Mouse (Mus musculus): ENCODE results near the gene Kntc1. TPM values are rescaled to one million over a fixed set of nuclear protein-coding genes. Genes with fewer than 3 reads are reported as not detected.
A peak's percentile ranks its signal among the peaks of the same experiment; 100 is the strongest.

Gene Kntc1
- polyA plus RNA-seq, 1 experiment from 2014 or later: 23.9 TPM

- 80% methylated on average over 14 of the region's 14 CpGs for whole genome bisulfite sequencing (ENCODE audit: insufficient replicate concordance)
These were observed 94.8 kb downstream of the Kntc1 start for GRCm38 (mm10) chr5:123844316-123844715.

GRCm38 (mm10) chr5:123851398-123851797, 101.9 kb downstream of the Kntc1 start:
- H3K4me2 ChIP-seq (ENCODE audit: low read depth, low read length): no peak overlapping the region
- no peaks in the 10 kb centered on the region for H3K9me3 ChIP-seq (replicated peaks; ENCODE audit: control insufficient read depth, low read length)
- H3K27me3 ChIP-seq (ENCODE audit: control insufficient read depth, insufficient read depth, low read depth, low read length): no peaks in the 10 kb centered on the region
- H3K9ac ChIP-seq (ENCODE audit: low read depth, low read length): no peak overlapping the region
- H3K36me3 ChIP-seq (ENCODE audit: control insufficient read depth, insufficient read depth): no peaks in the 10 kb centered on the region
- 11% methylated on average over 2 of the region's 2 CpGs for WGBS (ENCODE audit: insufficient replicate concordance)
- H3K27ac ChIP-seq (ENCODE audit: low read length): no peak overlapping the region
- ATAC-seq (ENCODE audit: low read depth): no peak
- no peaks in the 10 kb centered on the region; the same call in 1 of the 2 replicates for H3K4me1 ChIP-seq (ENCODE audit: control insufficient read depth, low read depth, low read length)
- H3K4me3 ChIP-seq (ENCODE audit: low read depth, low read length): no peak overlapping the region

More at GRCm38 (mm10) chr5:123844316-123844715, 94.8 kb downstream of the Kntc1 start:
- H3K27me3 ChIP-seq (ENCODE audit: control insufficient read depth, insufficient read depth, low read depth, low read length): no peaks in the 10 kb centered on the region
- no peak overlapping the region for H3K9ac ChIP-seq (ENCODE audit: low read depth, low read length)
- no peaks in the 10 kb centered on the region for H3K9me3 ChIP-seq (replicated peaks; ENCODE audit: control insufficient read depth, low read length)
- no peak overlapping the region for H3K4me3 ChIP-seq (ENCODE audit: low read depth, low read length)
- ATAC-seq (ENCODE audit: low read depth): no peak
- peaks cover 7% of the 10 kb centered on the region for H3K4me1 ChIP-seq (ENCODE audit: control insufficient read depth, low read depth, low read length)
- H3K4me2 ChIP-seq (ENCODE audit: low read depth, low read length): no peak overlapping the region
- no peaks in the 10 kb centered on the region for H3K36me3 ChIP-seq (ENCODE audit: control insufficient read depth, insufficient read depth)
- no peak overlapping the region for H3K27ac ChIP-seq (ENCODE audit: low read length)

GRCm38 (mm10) chr5:123853877-123854504, 104.5 kb downstream of the Kntc1 start:
- Histone ChIP-seq H3K9me3 (replicated peaks; ENCODE audit: control insufficient read depth, low read length) (no peaks in the 10 kb centered on the region), H3K9ac (ENCODE audit: low read depth, low read length) (no peak overlapping the region), H3K27ac (ENCODE audit: low read length) (0 out of 2 replicates have a peak overlapping the region, but pooled peaks have one; percentile 29), H3K36me3 (ENCODE audit: control insufficient read depth, insufficient read depth) (no peaks in the 10 kb centered on the region), H3K4me2 (ENCODE audit: low read depth, low read length) (peak overlapping the region; percentile 25), H3K4me1 (ENCODE audit: control insufficient read depth, low read depth, low read length) (no peaks in the 10 kb centered on the region; the same call in 1 of the 2 replicates), H3K4me3 (ENCODE audit: low read depth, low read length) (no peak overlapping the region), H3K27me3 (ENCODE audit: control insufficient read depth, insufficient read depth, low read depth, low read length) (no peaks in the 10 kb centered on the region)
- 66% methylated on average over 11 of the region's 11 CpGs for WGBS (ENCODE audit: insufficient replicate concordance)
- ATAC-seq (ENCODE audit: low read depth): peak; percentile 73

GRCm38 (mm10) chr5:123854511-123854910, 105.0 kb downstream of the Kntc1 start:
- Histone ChIP-seq H3K9me3 (replicated peaks; ENCODE audit: control insufficient read depth, low read length) (no peaks in the 10 kb centered on the region), H3K4me3 (ENCODE audit: low read depth, low read length) (no peak overlapping the region), H3K27me3 (ENCODE audit: control insufficient read depth, insufficient read depth, low read depth, low read length) (no peaks in the 10 kb centered on the region), H3K36me3 (ENCODE audit: control insufficient read depth, insufficient read depth) (no peaks in the 10 kb centered on the region), H3K4me1 (ENCODE audit: control insufficient read depth, low read depth, low read length) (no peaks in the 10 kb centered on the region; the same call in 1 of the 2 replicates), H3K4me2 (ENCODE audit: low read depth, low read length) (peak overlapping the region; percentile 25), H3K9ac (ENCODE audit: low read depth, low read length) (no peak overlapping the region), H3K27ac (ENCODE audit: low read length) (0 out of 2 replicates have a peak overlapping the region, but pooled peaks have one; percentile 29)
- peak; percentile 84 for ATAC-seq (ENCODE audit: low read depth)
- WGBS (ENCODE audit: insufficient replicate concordance): 65% methylated on average over 9 of the region's 9 CpGs

GRCm38 (mm10) chr5:123858798-123859197, 109.3 kb downstream of the Kntc1 start:
- 34% methylated on average over 11 of the region's 11 CpGs for WGBS (ENCODE audit: insufficient replicate concordance)
- no peak overlapping the region for H3K4me3 ChIP-seq (ENCODE audit: low read depth, low read length)
- H3K4me1 ChIP-seq (ENCODE audit: control insufficient read depth, low read depth, low read length): peaks cover 2% of the 10 kb centered on the region; the same call in 1 of the 2 replicates
- no peak for ATAC-seq (ENCODE audit: low read depth)
- H3K9ac ChIP-seq (ENCODE audit: low read depth, low read length): no peak overlapping the region
- no peaks in the 10 kb centered on the region for H3K27me3 ChIP-seq (ENCODE audit: control insufficient read depth, insufficient read depth, low read depth, low read length)
- H3K4me2 ChIP-seq (ENCODE audit: low read depth, low read length): no peak overlapping the region
- no peaks in the 10 kb centered on the region for H3K9me3 ChIP-seq (replicated peaks; ENCODE audit: control insufficient read depth, low read length)
- no peaks in the 10 kb centered on the region for H3K36me3 ChIP-seq (ENCODE audit: control insufficient read depth, insufficient read depth)
- H3K27ac ChIP-seq (ENCODE audit: low read length): no peak overlapping the region

- Histone ChIP-seq H3K4me2 (ENCODE audit: low read depth, low read length) (peak overlapping the region; percentile 31; the same call in 1 of the 2 replicates), H3K9me3 (replicated peaks; ENCODE audit: control insufficient read depth, low read length) (no peaks in the 10 kb centered on the region), H3K9ac (ENCODE audit: low read depth, low read length) (no peak overlapping the region), H3K4me1 (ENCODE audit: control insufficient read depth, low read depth, low read length) (peaks cover 2% of the 10 kb centered on the region; the same call in 1 of the 2 replicates), H3K36me3 (ENCODE audit: control insufficient read depth, insufficient read depth) (no peaks in the 10 kb centered on the region), H3K27ac (ENCODE audit: low read length) (peak overlapping the region; percentile 20; the same call in 1 of the 2 replicates), H3K4me3 (ENCODE audit: low read depth, low read length) (no peak overlapping the region), H3K27me3 (ENCODE audit: control insufficient read depth, insufficient read depth, low read depth, low read length) (0 out of 2 replicates have a peak, but pooled peaks cover 2% of the 10 kb centered on the region)
- WGBS (ENCODE audit: insufficient replicate concordance): 54% methylated on average over 15 of the region's 15 CpGs
- peak; percentile 19; the same call in 1 of the 2 replicates for ATAC-seq (ENCODE audit: low read depth)
These were observed 113.1 kb downstream of the Kntc1 start for GRCm38 (mm10) chr5:123862374-123863350.

GRCm38 (mm10) chr5:123863934-123864333, 114.4 kb downstream of the Kntc1 start:
- Histone ChIP-seq H3K36me3 (ENCODE audit: control insufficient read depth, insufficient read depth) (no peaks in the 10 kb centered on the region), H3K27ac (ENCODE audit: low read length) (no peak overlapping the region), H3K9ac (ENCODE audit: low read depth, low read length) (no peak overlapping the region), H3K27me3 (ENCODE audit: control insufficient read depth, insufficient read depth, low read depth, low read length) (0 out of 2 replicates have a peak, but pooled peaks cover 2% of the 10 kb centered on the region), H3K4me1 (ENCODE audit: control insufficient read depth, low read depth, low read length) (peaks cover 2% of the 10 kb centered on the region; the same call in 1 of the 2 replicates), H3K4me2 (ENCODE audit: low read depth, low read length) (no peak overlapping the region), H3K4me3 (ENCODE audit: low read depth, low read length) (no peak overlapping the region), H3K9me3 (replicated peaks; ENCODE audit: control insufficient read depth, low read length) (no peaks in the 10 kb centered on the region)
- WGBS (ENCODE audit: insufficient replicate concordance): 72% methylated on average over 14 of the region's 14 CpGs
- ATAC-seq (ENCODE audit: low read depth): no peak

GRCm38 (mm10) chr5:123865365-123865764, 115.8 kb downstream of the Kntc1 start, which contains the start of gene Hcar2:
Hcar2 (minus strand) TSS chr5:123865499.
- Histone ChIP-seq H3K27me3 (ENCODE audit: control insufficient read depth, insufficient read depth, low read depth, low read length) (0 out of 2 replicates have a peak, but pooled peaks cover 2% of the 10 kb centered on the region), H3K27ac (ENCODE audit: low read length) (no peak within 1 kb of the TSS), H3K9ac (ENCODE audit: low read depth, low read length) (no peak within 1 kb of the TSS), H3K4me3 (ENCODE audit: low read depth, low read length) (no peak within 1 kb of the TSS), H3K9me3 (replicated peaks; ENCODE audit: control insufficient read depth, low read length) (no peaks in the 10 kb centered on the region), H3K36me3 (ENCODE audit: control insufficient read depth, insufficient read depth) (no peaks in the 10 kb centered on the region), H3K4me2 (ENCODE audit: low read depth, low read length) (no peak within 1 kb of the TSS), H3K4me1 (ENCODE audit: control insufficient read depth, low read depth, low read length) (peaks cover 2% of the 10 kb centered on the region; the same call in 1 of the 2 replicates)
- 0 out of 2 replicates have a peak, but pooled peaks have one; percentile 24 for ATAC-seq (ENCODE audit: low read depth)
- WGBS (ENCODE audit: insufficient replicate concordance): 58% methylated on average over 12 of the region's 12 CpGs
